Mouse (Mus musculus): ENCODE results near the gene Rab5c. TPM values are rescaled to one million over a fixed set of nuclear protein-coding genes. Genes with fewer than 3 reads are reported as not detected.

Rab5c gene
- total RNA-seq (2023) = 113 TPM

GRCm38 (mm10) chr11:100738066-100738604 lies at the start of gene Rab5c:
Gene Rab5c (minus strand): TSS chr11:100738215.

DNA sequence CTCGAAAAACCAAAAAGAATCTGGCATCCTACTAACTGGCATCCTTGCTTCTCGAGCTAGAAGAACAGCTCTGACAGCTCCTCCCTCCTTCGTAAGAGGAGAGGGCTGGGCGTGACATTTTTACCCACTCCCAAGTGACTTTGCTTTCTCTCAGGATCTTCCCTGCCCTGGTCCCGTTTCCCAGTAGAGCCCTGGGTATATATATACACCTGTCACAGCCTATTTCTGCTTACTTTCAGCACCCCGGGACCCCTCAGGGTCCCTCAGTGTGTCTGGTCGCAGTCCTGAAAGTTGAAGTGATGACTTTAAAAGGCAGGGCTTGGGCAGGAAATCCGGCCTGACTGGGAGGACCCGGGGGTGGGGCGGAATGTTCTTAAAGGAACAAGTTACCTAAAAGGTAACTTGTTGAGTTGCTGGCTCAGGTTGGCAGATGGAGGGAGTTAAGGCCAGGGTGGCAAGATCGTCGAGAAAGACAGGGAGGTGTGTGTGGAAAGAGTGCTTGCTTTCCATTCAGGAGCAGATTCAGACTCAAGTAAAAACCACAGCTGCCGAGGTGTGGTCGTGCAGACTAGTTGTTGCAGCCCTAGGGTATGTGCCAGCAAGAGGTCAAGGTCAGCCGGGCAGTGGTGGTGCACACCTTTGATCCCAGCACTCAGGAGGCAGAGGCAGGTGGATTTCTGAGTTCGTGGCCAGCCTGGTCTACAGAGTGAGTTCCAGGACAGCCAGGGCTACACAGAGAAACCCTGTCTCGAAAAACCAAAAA lies 32.8 kb upstream of the Rab5c start, which contains the start of gene Ghdc:
TSS of gene Ghdc (minus strand) at position 312 of the 763 bp plus-strand sequence.

GRCm38 (mm10) chr11:100762831-100763230 lies 24.8 kb upstream of the Rab5c start, which contains the start of gene Hcrt:
Gene Hcrt (minus strand): TSS chr11:100762931.

DNA sequence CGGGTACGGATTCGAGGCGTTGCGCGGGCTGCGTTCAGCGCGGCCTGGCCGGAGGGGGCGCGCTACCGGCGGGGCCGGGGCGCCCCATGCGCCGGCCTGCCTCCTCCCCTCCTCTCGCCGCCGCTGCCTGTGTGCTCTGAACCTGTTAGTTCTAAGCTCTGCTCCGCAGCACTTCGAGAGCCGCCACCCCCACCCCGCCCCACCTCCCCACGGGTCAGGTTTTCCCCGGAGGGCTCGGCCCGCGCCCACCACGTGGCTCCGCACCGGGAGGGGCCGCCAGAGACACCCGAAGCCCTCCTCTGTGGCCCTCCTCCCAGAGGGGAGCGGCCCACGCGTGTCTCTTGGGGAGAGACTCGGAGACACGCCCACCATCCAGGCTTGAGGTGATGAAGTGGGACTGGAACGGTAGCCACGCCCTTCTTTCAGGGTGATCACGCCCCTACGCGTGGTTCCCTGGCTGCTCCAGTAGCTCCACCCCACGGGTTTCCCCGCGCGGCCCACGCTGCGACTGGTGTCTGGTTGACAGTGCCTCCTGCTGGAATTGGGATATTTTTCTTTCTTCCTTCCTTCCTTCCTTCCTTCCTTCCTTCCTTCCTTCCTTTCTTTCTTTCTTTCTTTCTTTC lies 21.7 kb upstream of the Rab5c start, which contains the start of gene Kcnh4:
TSS of gene Kcnh4 (minus strand) at position 332 of the 623 bp plus-strand sequence.

GRCm38 (mm10) chr11:100713735-100714533 lies 24.1 kb downstream of the Rab5c start, which contains the start of gene Hspb9:
Gene Hspb9 (plus strand): TSS chr11:100713850.

GRCm38 (mm10) chr11:100711783-100712615 lies 26.0 kb downstream of the Rab5c start, which contains the start of gene Kat2a:
Gene Kat2a (minus strand): TSS chr11:100712465.

GRCm38 (mm10) chr11:100703851-100704531 lies 34.0 kb downstream of the Rab5c start, which contains the start of gene Dhx58:
Gene Dhx58 (minus strand): TSS chr11:100704271.

GRCm38 (mm10) chr11:100692164-100692616 lies 45.8 kb downstream of the Rab5c start, which contains the start of gene Zfp385c:
Gene Zfp385c (minus strand): TSS chr11:100692455.

Other genes with a start within 250 kb of the Rab5c start
- gene Acly, start 210.2 kb downstream of the Rab5c start, total RNA-seq (2023) = 150 TPM
- gene Ttc25, start 192.6 kb downstream of the Rab5c start, total RNA-seq (2023) = not detected
- gene Cnp, start 163.3 kb downstream of the Rab5c start, total RNA-seq (2023) = 107 TPM
- 20.9 TPM for gene Nkiras2, start 119.0 kb downstream of the Rab5c start, total RNA-seq (2023)
- 411 TPM for gene Dnajc7, start 118.0 kb downstream of the Rab5c start, total RNA-seq (2023)
- gene Zfp385c, start 45.8 kb downstream of the Rab5c start, total RNA-seq (2023) = not detected
- 8.6 TPM for gene Dhx58, start 33.9 kb downstream of the Rab5c start, total RNA-seq (2023)
- gene Kat2a, start 25.8 kb downstream of the Rab5c start, total RNA-seq (2023) = 45.7 TPM
- 0.98 TPM for gene Hspb9, start 24.4 kb downstream of the Rab5c start, total RNA-seq (2023)
- gene Kcnh4, start 21.7 kb upstream of the Rab5c start, total RNA-seq (2023) = 0.65 TPM
- not detected for gene Hcrt, start 24.7 kb upstream of the Rab5c start, total RNA-seq (2023)
- gene Ghdc, start 32.7 kb upstream of the Rab5c start, total RNA-seq (2023) = 6.1 TPM
- 174 TPM for gene Stat5b, start 112.5 kb upstream of the Rab5c start, total RNA-seq (2023)
- 114 TPM for gene Stat5a, start 121.1 kb upstream of the Rab5c start, total RNA-seq (2023)
- gene Stat3, start 201.3 kb upstream of the Rab5c start, total RNA-seq (2023) = 293 TPM
- 4.1 TPM for gene Cavin1, start 232.7 kb upstream of the Rab5c start, total RNA-seq (2023)